Mouse (Mus musculus) heart, embryonic 11.5 days (tissue): ENCODE data around the gene Agpat3. TPM values are rescaled to one million over a fixed set of nuclear protein-coding genes. Genes with fewer than 3 reads are reported as not detected.

Source experiments
- ATAC-seq: fragments of 200-750 bp; cut with Nextera tagmentation; replicated peaks from 2 replicates; pipeline ENCODE4 v1.8.0; 2017; ENCODE audit warnings: moderate library complexity; ENCODE audit not compliant: insufficient number of reproducible peaks, low FRiP score, low TSS enrichment
- H3K27ac ChIP-seq: fragments of 300-500 bp; sonication (generic); 2 replicates; pipeline ENCODE4 v1.5.1; 2014; ENCODE audit warnings: mild to moderate bottlenecking, low read depth, low read length
- H3K27me3 ChIP-seq: fragments of 300-500 bp; sonication (generic); 2 replicates; pipeline ENCODE4 v1.6.1; 2014; ENCODE audit warnings: mild to moderate bottlenecking, low read length, mixed read lengths; ENCODE audit not compliant: control insufficient read depth, insufficient read depth
- H3K36me3 ChIP-seq: fragments of 300-500 bp; sonication (generic); 2 replicates; pipeline ENCODE4 v1.6.1; 2014; ENCODE audit warnings: mild to moderate bottlenecking, low read length, moderate library complexity, mixed read lengths; ENCODE audit not compliant: control insufficient read depth, insufficient read depth
- H3K4me1 ChIP-seq: fragments of 300-500 bp; sonication (generic); 2 replicates; pipeline ENCODE4 v1.6.1; 2014; ENCODE audit warnings: low read length; ENCODE audit not compliant: control insufficient read depth, insufficient read depth
- H3K4me2 ChIP-seq: fragments of 300-500 bp; sonication (generic); 2 replicates; pipeline ENCODE4 v1.6.1; 2014; ENCODE audit warnings: mild to moderate bottlenecking, moderate library complexity
- H3K4me3 ChIP-seq: fragments of 300-500 bp; sonication (generic); 2 replicates; pipeline ENCODE4 v1.5.1; 2014; ENCODE audit warnings: low read depth, low read length
- H3K9ac ChIP-seq: fragments of 300-500 bp; sonication (generic); 2 replicates; pipeline ENCODE4 v1.6.1; 2014; ENCODE audit warnings: mild to moderate bottlenecking, low read depth, low read length, moderate library complexity
- H3K9me3 ChIP-seq: fragments of 300-500 bp; sonication (generic); replicated peaks from 2 replicates; pipeline ENCODE4 v1.6.1; 2016; ENCODE audit warnings: low read length; ENCODE audit not compliant: control insufficient read depth
- WGBS: fragments of 180-500 bp; shearing (Covaris S2); extraction: QIAGEN DNeasy Blood & Tissue Kit; methylation state at CpG from one replicate; pipeline ENCODE4 v1.1.7; 2014; ENCODE audit not compliant: insufficient replicate concordance; 5-methylcytosine and 5-hydroxymethylcytosine counted together
- polyA plus RNA-seq: library from polyadenylated mRNA; unstranded; fragments of >200 nt; fragmentation: Nextera tagmentation; extraction: Ambion mirVana; gene quantifications from 2 replicates; pipeline ENCODE4 v1.2.1, GENCODE M21; 2014

Gene Agpat3
- polyA plus RNA-seq, 1 experiment from 2014 or later, result 36.1 TPM

DNA sequence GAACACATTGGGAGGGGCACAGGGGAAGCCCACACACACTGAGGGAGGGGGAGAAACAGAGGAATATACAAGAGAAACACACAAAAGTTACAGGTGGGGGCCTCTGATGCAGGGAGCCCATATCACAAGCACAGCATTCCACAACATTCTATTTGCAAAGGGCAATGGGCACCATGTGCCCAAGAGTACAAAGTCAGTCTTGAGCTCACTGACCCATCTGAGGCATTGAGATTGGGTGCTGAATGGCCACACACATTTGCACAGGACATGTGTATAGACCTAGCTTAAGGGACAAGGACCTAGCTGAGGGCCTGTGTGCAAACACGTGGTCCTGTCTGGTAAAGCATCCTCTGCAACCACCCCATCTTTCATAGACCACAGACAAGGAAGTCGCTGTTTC lies 6.8 kb downstream of the Agpat3 start:
- Histone ChIP-seq H3K27ac (no peak overlapping the region), H3K4me3 (no peak overlapping the region), H3K9ac (no peak overlapping the region), H3K9me3 (no peaks in the 10 kb centered on the region), H3K27me3 (no peaks in the 10 kb centered on the region), H3K4me1 (no peaks in the 10 kb centered on the region; the same call in 1 of the 2 replicates), H3K36me3 (no peaks in the 10 kb centered on the region; the same call in 1 of the 2 replicates), H3K4me2 (no peak overlapping the region)
- ATAC-seq, result no peak
- 75% methylated on average over 2 of the region's 2 CpGs for whole genome bisulfite sequencing

DNA sequence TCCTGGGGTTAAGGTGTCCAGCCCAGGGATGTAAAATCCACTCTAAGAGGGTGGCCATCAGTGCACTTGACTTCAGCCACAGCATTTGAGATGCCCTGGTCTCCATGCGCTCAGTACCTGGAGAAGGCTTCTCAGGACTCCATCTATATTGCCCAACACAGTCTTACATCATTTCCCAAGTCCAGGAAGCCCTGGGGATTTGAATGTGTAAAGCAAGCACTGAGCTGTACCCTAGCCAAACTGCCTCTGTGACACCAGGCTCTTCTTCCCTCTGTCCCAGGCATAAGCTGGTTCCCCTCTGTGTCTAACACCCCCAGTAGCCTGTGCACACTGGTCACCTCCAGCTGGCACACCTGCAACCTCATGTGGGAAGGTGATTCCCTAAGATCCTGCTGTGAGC lies 10.2 kb downstream of the Agpat3 start:
- ATAC-seq, result no peak
- H3K4me2 ChIP-seq, result no peak overlapping the region
- 96% methylated on average over 1 of the region's 1 CpGs for WGBS
- no peaks in the 10 kb centered on the region for H3K27me3 ChIP-seq
- H3K36me3 ChIP-seq, result no peaks in the 10 kb centered on the region; the same call in 1 of the 2 replicates
- peaks cover 9% of the 10 kb centered on the region; the same call in 1 of the 2 replicates for H3K4me1 ChIP-seq
- no peaks in the 10 kb centered on the region for H3K9me3 ChIP-seq
- H3K9ac ChIP-seq, result no peak overlapping the region
- H3K4me3 ChIP-seq, result no peak overlapping the region
- no peak overlapping the region for H3K27ac ChIP-seq

DNA sequence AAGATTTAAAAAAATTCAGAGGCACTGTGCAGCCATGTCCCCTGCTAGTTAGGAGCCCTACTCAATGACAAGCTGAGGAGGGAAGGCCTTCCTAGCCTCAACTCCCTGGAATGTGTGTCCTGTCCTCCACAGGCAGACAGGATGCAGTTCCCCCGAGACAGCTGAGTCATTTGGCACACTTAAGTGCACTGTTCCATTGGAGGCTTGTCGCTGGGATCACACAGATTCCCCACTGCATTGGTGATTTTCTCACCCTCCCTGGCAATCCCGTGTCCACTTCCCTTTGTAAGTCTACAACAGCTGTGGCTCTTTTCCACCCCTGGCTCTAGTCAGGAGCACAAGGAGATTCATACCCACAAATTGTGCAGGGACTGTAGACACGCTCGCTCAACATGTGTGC lies 14.1 kb downstream of the Agpat3 start:
- Histone ChIP-seq H3K36me3 (no peaks in the 10 kb centered on the region; the same call in 1 of the 2 replicates), H3K4me1 (peaks cover 9% of the 10 kb centered on the region; the same call in 1 of the 2 replicates), H3K4me3 (no peak overlapping the region), H3K27me3 (no peaks in the 10 kb centered on the region), H3K9me3 (no peaks in the 10 kb centered on the region), H3K9ac (0 out of 2 replicates have a peak overlapping the region, but pooled peaks have one; percentile 28), H3K4me2 (no peak overlapping the region), H3K27ac (peak overlapping the region; percentile 66)
- ATAC-seq, result no peak
- WGBS, result 46% methylated on average over 5 of the region's 5 CpGs

DNA sequence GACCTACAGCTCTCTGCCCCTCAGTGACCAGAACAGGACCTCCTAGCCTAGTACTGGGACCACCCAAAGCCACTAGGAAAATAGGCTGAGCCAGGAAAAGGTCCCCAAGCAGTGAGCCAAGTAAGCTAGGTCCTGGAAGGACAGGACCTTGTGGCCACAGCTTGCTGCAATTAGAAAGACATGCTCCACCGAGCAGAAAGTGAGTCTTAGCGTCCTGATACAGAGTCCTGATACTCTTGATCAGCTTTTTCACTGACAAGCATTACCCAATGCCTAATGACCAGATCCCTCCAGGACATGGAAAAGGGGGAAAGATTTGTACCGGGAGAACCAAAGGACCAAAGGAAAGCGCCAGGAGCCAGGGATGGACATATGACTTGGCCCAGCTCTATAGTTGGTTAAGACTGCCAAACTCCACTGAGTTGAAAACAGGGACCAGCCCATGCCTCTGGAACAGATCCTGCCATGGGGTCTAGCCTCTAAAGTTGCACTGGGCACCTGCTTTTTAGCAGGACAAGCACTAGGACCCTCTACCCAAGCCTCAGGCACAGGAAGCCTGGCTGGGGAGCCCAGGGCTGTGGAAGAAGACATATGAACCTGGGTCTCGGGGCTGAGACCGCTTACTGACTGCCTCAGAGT lies 17.2 kb downstream of the Agpat3 start:
- Histone ChIP-seq H3K36me3 (no peaks in the 10 kb centered on the region), H3K4me2 (no peak overlapping the region), H3K9me3 (no peaks in the 10 kb centered on the region), H3K9ac (no peak overlapping the region), H3K4me1 (peaks cover 9% of the 10 kb centered on the region; the same call in 1 of the 2 replicates), H3K27me3 (no peaks in the 10 kb centered on the region), H3K4me3 (no peak overlapping the region), H3K27ac (no peak overlapping the region)
- 74% methylated on average over 6 of the region's 6 CpGs for WGBS
- ATAC-seq, result no peak

DNA sequence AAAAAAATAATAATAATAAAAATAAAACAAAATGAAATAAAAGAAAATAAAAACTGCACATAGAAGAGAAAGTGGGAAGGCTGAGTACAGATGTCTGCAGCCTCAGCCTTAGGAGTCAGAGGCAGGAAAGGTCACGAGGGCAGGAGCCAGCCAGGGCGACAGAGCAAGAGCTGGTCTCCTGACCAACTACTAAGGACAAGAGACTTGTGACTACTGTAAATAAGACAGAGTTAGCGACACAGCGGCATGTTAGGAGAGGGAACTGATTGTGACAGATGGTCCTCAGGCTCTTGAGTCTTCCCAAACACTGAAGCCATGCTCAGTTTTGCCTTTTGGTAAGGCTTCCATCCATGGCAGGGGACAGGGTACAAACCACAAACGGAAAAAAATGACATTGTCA lies 20.7 kb downstream of the Agpat3 start:
- no peak overlapping the region for H3K4me3 ChIP-seq

DNA sequence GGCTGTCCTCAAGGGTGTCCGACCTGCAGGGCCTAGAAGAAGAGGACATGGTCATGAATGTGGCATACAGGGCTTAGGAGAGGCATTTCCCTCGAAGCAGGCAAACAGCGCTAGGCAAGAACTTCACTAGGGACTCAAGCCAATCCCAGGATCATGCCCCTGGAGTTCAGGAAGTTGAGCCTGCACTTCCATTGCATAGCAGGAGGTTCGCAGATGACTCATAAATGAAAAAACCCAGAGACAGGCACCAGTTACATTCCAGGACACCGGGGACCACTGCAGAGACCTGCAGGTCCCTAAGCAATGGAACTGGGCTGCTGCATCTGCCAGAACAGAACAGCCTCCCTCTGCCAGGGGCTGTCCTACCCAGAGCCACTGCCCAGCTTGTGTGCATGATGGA lies 23.0 kb downstream of the Agpat3 start:
- 75% methylated on average over 5 of the region's 5 CpGs for WGBS
- H3K27ac ChIP-seq, result no peak overlapping the region
- no peaks in the 10 kb centered on the region for H3K36me3 ChIP-seq
- H3K4me1 ChIP-seq, result no peaks in the 10 kb centered on the region; the same call in 1 of the 2 replicates
- no peak overlapping the region for H3K4me2 ChIP-seq
- no peaks in the 10 kb centered on the region for H3K27me3 ChIP-seq
- ATAC-seq, result no peak
- H3K4me3 ChIP-seq, result no peak overlapping the region
- H3K9me3 ChIP-seq, result no peaks in the 10 kb centered on the region
- H3K9ac ChIP-seq, result no peak overlapping the region

More for the DNA sequence above, 20.7 kb downstream of the Agpat3 start:
- Histone ChIP-seq H3K4me2 (no peak overlapping the region), H3K9ac (no peak overlapping the region), H3K27ac (no peak overlapping the region), H3K36me3 (no peaks in the 10 kb centered on the region), H3K27me3 (no peaks in the 10 kb centered on the region), H3K4me1 (no peaks in the 10 kb centered on the region), H3K9me3 (no peaks in the 10 kb centered on the region)
- WGBS, result 82% methylated on average over 5 of the region's 5 CpGs
- ATAC-seq, result no peak

DNA sequence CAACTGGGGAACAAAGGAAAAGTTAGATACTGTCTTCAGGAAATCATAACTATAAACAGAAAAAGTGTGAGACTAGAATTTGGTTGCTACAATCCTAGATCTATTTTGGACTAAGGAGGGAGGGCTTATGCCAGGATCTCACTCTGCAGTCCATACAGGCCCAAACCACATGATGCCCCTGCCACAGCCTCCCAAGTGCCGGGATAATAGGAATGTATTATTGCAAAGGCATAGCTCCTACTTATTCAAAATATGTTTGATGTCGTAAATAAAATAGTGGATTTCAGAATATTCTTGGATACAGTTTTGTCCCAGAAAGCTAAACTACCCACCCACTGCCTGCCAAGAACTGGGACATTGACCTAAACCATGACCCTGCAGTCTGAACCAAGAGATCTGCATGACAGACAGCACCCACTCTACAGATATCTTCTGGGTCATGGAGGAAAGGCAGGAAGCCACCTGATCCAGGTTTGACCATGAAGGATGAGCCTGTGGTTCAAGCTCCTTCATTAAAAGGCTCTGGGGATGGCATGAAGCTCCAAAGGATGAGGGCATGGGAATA lies 24.2 kb downstream of the Agpat3 start:
- no peak for ATAC-seq
- Histone ChIP-seq H3K9ac (no peak overlapping the region), H3K4me1 (peaks cover 5% of the 10 kb centered on the region), H3K4me2 (no peak overlapping the region), H3K36me3 (no peaks in the 10 kb centered on the region), H3K4me3 (no peak overlapping the region), H3K27me3 (no peaks in the 10 kb centered on the region), H3K27ac (no peak overlapping the region), H3K9me3 (no peaks in the 10 kb centered on the region)
- WGBS, result 83% methylated on average over 2 of the region's 2 CpGs

DNA sequence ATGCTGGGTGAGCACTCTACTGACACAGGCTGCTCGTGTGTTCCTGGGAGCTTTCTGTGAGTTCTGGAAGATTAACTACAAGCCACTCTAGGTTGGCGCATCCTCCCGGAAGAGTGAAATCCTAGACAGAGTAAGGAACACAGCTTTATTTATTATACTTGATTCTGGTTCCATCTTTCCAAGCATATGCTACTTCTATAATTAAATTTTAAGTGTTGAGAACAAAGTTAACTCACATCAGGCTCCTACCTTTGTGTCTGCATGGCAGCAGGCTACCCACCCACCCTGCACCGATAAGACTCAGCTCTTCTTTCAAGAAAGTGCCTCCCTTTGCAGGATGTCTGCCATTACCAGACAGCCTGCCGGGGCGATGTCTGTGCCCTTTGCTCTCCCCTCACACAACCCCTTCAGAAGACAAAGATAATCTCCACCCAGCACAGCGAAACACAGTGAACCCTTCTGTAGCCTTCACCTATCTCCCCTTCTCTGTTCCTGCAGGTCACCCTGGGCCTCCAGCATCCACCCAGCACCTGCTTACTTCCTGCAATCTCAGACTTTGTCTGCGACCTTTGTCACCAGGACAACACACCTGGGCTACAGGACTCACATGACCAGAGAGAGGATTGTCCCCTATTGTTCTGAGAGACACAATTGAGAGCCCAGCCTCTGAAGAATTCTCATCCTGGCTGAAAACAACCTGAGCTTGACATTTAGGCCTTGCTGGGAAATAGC lies 26.2 kb downstream of the Agpat3 start:
- no peak for ATAC-seq
- Histone ChIP-seq H3K9me3 (no peaks in the 10 kb centered on the region), H3K27me3 (no peaks in the 10 kb centered on the region), H3K36me3 (no peaks in the 10 kb centered on the region), H3K4me2 (no peak overlapping the region), H3K27ac (no peak overlapping the region), H3K9ac (no peak overlapping the region), H3K4me3 (no peak overlapping the region), H3K4me1 (peaks cover 7% of the 10 kb centered on the region)
- WGBS, result 76% methylated on average over 8 of the region's 8 CpGs
